Mouse (Mus musculus): ENCODE data around the gene Itpr1.

The Itpr1 gene

GRCm38 (mm10) chr6:108276880-108277507 is 64.1 kb downstream of the Itpr1 start:
- in situ Hi-C loops (cut with MboI, MseI) = no loop called here

- in situ Hi-C loops (cut with MboI, MseI) = no loop called here
Measured at GRCm38 (mm10) chr6:108277622-108278396, 64.9 kb downstream of the Itpr1 start.

GRCm38 (mm10) chr6:108278826-108279630 is 66.1 kb downstream of the Itpr1 start:
- in situ Hi-C loops (cut with MboI, MseI) = no loop called here

GRCm38 (mm10) chr6:108282131-108282530 is 69.2 kb downstream of the Itpr1 start:
- in situ Hi-C loops (cut with MboI, MseI) = no loop called here

DNA sequence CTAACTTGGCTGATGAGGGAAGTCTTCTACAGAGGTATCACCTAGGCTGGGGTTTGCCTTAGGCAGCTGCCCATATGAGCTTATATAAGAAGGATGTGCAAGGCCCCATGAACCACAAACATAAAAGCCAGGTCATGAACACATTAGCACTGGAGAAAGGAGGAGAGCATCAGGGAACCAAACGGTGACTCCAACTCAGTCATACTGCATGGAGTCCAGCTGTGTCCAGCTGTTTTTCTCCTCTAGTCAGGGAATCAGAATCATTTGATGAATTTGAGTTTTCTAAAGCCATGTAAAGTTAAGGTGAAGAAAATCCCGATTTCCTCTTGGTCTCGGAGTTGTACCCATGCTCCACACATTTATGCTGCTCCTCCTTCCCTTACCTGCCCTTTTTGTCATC is 69.7 kb downstream of the Itpr1 start:
- in situ Hi-C loops (cut with MboI, MseI) = no loop called here

DNA sequence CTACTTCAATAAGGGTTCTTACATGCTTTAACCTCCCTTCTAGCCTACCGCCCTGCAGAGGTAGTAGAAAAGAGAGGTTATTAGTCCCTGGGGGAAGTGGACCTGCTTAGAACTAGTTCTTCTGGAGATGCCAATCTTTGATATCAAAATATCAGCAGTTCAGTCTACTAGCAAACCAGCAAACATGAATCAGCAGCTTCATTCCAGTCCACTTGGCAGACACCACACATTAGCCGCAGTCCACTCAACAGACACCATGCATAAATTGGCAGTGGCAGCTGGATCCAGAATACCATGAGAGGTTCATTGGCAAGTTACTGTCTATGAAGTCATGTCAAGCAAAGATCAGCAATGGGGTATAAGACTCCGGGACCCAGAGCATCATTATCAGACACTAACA is 71.8 kb downstream of the Itpr1 start:
- in situ Hi-C loops (cut with MboI, MseI) = no loop called here

DNA sequence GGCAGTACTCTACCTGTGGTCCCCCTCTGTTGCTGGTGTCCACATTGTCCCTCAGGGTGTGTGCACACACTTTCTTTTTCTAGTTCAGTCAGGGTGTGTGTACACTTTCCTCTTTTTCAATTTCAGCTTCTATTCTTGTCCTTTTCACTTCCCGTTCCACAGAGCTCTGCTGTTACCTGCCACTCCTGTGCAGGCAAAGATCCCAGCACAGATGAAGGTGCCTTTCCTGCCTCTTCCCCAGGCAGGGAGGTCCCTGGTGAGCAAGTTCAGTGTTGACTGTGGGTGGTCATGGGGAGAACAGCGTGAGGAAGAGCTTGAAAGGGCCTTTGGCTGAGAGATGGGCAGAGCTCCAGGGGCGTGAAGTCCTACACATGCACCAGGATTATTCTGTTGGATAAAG is 76.1 kb downstream of the Itpr1 start:
- in situ Hi-C loops (cut with MboI, MseI) = no loop called here

- in situ Hi-C loops (cut with MboI, MseI) = no loop called here
Measured at GRCm38 (mm10) chr6:108290978-108291377, 78.1 kb downstream of the Itpr1 start.

GRCm38 (mm10) chr6:108291556-108291955 is 78.7 kb downstream of the Itpr1 start:
- in situ Hi-C loops (cut with MboI, MseI) = no loop called here

DNA sequence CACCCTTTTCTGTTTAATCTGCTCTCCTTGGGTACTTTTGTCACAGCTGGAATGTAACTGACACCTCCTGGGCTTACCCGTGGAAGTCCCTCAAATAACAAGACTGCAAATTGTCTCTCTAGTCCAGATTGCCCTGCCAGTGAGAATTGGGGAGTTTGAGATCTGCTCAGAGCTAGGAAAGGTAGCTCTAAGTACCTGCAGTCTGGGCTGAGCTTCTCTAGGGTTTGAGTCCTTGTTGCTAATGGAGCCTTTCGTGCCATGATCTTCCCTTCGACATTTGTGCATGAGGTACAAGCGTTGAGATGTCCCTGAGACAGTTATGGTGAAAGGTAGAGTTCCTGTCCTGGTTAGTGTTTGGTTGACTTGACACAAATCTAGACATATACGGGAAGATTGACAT is 89.0 kb downstream of the Itpr1 start:
- in situ Hi-C loops (cut with MboI, MseI) = loop anchor here in 1 of 2 experiments (25.0 kb wide), 1 partner anchor 1515 kb away; no protein-coding TSS in a partner anchor

DNA sequence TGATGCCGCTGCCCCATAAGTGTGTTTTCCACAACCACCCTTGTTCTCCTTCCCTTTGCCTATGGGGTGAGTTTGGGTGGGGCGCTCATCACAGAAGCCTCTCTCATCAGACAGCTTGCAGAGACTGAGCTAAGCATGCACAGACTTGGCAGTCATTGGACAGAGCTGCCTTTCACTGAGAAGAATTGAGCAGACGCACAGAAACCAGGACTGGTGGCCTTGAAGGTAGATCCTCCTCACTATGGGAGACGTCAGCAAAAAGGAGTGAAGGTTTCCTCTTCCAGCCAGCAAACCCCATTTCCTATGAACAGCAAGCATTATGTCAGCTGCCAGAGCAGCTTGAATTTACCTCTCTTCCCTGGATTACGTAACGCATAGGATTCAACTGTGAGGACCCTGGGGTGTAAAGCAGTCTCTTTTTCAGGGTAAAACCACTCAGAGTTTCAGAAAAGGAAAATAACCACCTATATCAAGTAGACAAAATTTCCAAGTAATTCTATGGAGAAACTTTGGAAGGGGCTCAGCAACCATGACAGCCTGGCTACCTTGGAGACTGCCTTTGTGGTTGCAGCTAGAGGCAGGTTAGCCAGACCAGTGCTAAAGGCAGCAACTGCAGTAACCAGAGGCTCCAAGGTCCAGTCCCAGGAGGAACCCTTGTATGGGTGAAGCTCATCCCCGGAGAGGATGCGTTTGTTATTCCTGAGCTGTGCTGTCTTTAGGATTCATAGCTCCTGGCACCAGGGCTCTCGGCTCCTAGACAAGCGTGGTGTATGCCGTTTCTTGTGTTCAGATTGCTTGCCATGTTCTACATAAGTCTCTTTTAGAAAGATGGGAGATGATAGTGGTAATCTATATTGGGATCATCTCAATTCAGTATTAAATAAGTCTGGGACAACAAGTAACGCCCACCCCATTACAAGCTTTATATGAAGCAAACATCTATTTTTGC is 91.0 kb downstream of the Itpr1 start:
- in situ Hi-C loops (cut with MboI, MseI) = loop anchor here in 1 of 2 experiments (25.0 kb wide), 1 partner anchor 1517 kb away; no protein-coding TSS in a partner anchor

- in situ Hi-C loops (cut with MboI, MseI) = loop anchor here in 1 of 2 experiments (25.0 kb wide), 1 partner anchor 1518 kb away; no protein-coding TSS in a partner anchor
Measured at GRCm38 (mm10) chr6:108305171-108305779, 92.4 kb downstream of the Itpr1 start.

DNA sequence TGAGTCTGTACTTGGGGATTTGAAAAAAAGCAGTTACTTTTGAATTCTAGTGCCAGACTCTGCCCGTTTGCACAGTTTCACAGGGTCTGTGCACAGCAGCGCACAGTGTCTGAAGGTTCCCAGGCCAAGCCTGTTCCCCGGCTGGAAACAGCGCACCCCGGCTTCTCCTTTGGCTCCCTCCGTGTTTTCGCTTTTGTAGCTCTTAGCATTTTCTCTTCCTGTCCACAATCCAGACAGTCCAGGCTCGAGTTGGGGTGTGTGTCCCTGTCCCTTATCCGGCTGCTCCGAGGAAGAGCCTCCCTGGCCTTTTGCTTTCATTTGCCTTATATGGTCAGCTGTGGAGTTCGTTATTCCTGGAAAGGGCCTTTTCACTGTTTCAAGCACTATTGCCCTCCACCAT is 93.3 kb downstream of the Itpr1 start:
- in situ Hi-C loops (cut with MboI, MseI) = loop anchor here in 1 of 2 experiments (25.0 kb wide), 1 partner anchor 1519 kb away; no protein-coding TSS in a partner anchor

DNA sequence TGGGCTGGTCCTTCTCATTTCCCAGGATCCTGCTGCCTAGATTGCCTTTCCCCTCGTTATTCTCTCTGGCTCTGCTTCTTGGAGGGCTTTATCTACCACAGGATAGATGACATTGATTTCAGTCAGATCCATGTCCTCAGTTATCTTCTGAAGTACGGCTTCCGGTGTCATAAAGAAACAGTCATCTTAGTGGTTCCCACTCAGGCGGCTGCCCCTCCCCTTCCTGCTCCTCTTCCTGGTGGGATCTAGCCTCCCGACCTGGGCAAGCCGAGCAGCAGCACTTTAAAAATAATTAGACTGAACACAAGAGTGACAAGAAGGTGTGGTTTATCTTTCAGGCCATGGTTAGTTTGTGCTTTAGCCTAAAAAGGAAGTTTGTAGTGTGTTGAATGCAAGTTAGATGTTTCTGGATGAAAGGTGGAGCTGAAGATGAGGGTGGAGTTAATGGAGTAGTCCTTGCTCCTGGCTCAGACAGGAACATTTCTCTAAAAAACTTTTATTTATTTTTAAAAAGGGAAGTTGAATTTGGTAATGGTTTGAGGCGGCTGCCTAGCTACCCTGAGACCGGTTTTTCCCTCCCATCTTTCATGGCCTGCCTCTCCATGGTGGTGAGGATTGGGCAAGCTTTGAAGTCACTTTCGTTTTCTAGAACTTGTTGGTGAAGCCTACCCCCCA is 94.2 kb downstream of the Itpr1 start:
- in situ Hi-C loops (cut with MboI, MseI) = loop anchor here in 1 of 2 experiments (25.0 kb wide), 1 partner anchor 1520 kb away; no protein-coding TSS in a partner anchor

GRCm38 (mm10) chr6:108307770-108308169 is 94.9 kb downstream of the Itpr1 start:
- in situ Hi-C loops (cut with MboI, MseI) = loop anchor here in 1 of 2 experiments (25.0 kb wide), 1 partner anchor 1520 kb away; no protein-coding TSS in a partner anchor

DNA sequence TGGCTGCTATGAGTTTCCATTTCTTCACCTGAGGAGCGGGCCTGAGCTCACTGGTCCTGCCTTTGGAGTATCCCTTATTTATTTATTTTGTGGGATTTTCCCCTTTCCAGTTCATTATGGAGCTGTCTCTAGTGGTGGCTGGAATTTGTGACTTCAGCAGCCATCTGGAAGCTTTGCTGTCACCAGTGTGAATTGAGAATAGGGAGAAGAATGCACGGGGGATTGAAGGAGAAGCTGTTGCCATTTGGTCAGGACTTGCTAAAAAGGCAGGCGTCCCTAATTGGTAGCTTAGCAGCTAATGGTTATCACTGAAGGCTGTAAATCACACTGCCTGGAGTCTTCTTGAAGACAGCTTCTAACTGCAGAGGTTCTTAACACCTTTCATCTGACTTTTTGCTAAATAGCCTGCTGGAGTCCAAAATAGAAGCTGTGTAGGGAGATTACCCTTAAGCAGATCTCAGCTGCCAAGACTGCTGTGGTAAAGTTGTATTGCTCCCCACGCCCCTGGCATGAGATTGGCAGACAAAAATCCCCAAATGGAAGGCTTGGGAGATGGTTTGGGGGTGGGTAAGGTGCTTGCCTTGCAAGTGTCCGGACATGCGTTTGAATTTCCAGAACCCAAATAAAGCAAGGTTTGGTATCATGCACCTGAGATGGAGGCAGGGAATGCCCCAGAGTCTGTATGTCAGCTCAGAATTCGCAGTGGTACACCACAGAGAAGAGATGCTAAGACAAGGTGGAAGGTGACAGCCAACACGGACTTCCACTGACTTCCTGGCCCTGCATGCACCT is 96.7 kb downstream of the Itpr1 start:
- in situ Hi-C loops (cut with MboI, MseI) = loop anchor here in 1 of 2 experiments (25.0 kb wide), 1 partner anchor 1522 kb away; no protein-coding TSS in a partner anchor

DNA sequence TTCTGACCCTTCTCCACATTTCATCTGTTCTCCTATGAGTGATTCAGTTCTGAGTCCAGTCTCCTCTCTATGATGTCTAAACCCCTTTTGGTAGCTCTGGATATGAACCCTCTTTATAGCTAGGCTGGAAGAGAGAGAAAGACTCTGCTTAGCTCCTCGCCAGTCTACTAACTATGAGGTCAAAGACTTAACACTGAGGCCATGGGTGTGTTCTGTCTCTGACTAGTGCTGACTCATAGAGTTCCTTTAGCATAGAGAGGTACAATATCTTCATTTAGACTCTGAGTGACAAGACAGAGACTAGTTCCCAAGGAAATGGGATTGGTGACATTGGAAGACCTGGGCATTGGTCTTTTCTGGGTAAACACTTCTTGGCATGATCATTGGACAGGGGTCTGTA is 100.2 kb downstream of the Itpr1 start:
- in situ Hi-C loops (cut with MboI, MseI) = loop anchor here in 1 of 2 experiments (25.0 kb wide), 1 partner anchor 1526 kb away; no protein-coding TSS in a partner anchor

DNA sequence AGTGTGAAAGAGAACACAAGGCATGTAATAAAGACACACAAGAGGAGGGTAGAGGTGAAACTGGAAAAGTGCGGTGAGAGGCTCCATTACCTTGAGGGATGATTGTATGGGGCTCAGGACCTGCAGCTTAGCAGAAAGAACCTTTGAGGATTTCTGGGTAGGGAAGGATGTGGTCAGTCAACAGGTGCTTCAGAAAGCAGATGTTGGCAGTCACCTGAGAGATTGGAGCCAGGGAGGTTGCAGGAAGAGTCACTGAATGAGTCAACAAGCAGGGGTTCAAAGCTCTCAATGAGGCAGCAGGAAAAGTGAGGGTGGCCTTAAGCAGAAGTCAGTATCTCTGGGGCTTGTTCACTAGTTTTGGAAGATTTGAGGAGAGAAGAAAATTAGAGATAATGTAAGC is 101.1 kb downstream of the Itpr1 start:
- in situ Hi-C loops (cut with MboI, MseI) = loop anchor here in 1 of 2 experiments (25.0 kb wide), 1 partner anchor 1527 kb away; no protein-coding TSS in a partner anchor
